Mouse (Mus musculus): Measurements from ENCODE around the gene Cdrt4. TPM values are rescaled to one million over a fixed set of nuclear protein-coding genes. Genes with fewer than 3 reads are reported as not detected.

Cdrt4 gene
- total and polyA plus RNA-seq, 3 experiments = not detected

DNA sequence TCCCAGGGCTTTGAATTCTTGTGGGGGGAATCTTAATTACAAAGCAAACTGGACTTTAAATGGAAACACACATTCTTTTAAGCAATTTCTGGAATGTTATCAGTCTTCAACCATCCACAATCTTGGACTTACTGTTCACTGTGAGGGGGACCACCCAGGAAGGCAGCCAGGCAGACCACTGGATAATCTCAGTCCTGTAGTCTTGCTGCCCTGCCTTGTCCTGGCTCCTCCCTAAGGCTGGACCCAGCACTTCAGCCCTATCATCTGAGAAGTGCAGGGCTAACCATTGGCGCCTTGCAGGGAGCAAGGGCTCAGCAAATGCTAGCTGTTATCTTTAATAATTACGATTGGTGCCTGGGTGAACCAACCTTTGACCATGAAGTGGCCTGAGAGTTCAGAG is 73.1 kb downstream of the Cdrt4 start:
- no peak for DNase-seq (ENCODE audit: low read depth, low spot score)
- Histone ChIP-seq H3K9me3 (replicated peaks; ENCODE audit: insufficient read depth, low read length) (no peaks in the 10 kb centered on the region), H3K79me2 (ENCODE audit: control insufficient read depth, insufficient read depth, low read length, poor library complexity) (no peaks in the 10 kb centered on the region), H3K27me3 (ENCODE audit: control insufficient read depth in 1 of 2, insufficient read depth in 2 of 2, low read length in 2 of 2) (no peaks in the 10 kb centered on the region), H3K4me1 (ENCODE audit: control insufficient read depth in 1 of 2, insufficient read depth in 2 of 2, low read length in 2 of 2) (no peaks in the 10 kb centered on the region), H3K4me3 (ENCODE audit: control insufficient read depth in 1 of 2, insufficient read depth in 1 of 2, low read depth in 2 of 2, low read length in 2 of 2) (no peak overlapping the region), H3K9ac (ENCODE audit: control insufficient read depth, low read depth, low read length, poor library complexity, severe bottlenecking) (no peak overlapping the region), H3K36me3 (ENCODE audit: control insufficient read depth in 1 of 2, insufficient read depth in 2 of 2, low read length in 2 of 2) (no peaks in the 10 kb centered on the region), H3K27ac (ENCODE audit: control insufficient read depth, low read depth, low read length) (no peak overlapping the region)
- TF ChIP-seq SMC3 (IDR thresholded peaks at IDR 0.05; ENCODE audit: low read depth, low read length) = no peak
- TF ChIP-seq ZNF384 (IDR thresholded peaks at IDR 0.05; ENCODE audit: low read depth, low read length) = no peak

- no peaks in the 10 kb centered on the region for H3K4me1 ChIP-seq (ENCODE audit: control insufficient read depth in 1 of 2, insufficient read depth in 2 of 2, low read length in 2 of 2)
- no peaks in the 10 kb centered on the region for H3K79me2 ChIP-seq (ENCODE audit: control insufficient read depth, insufficient read depth, low read length, poor library complexity)
- no peak for DNase-seq (ENCODE audit: low read depth, low spot score)
- H3K36me3 ChIP-seq (ENCODE audit: control insufficient read depth in 1 of 2, insufficient read depth in 2 of 2, low read length in 2 of 2) = no peaks in the 10 kb centered on the region
- H3K4me3 ChIP-seq (ENCODE audit: control insufficient read depth in 1 of 2, insufficient read depth in 1 of 2, low read depth in 2 of 2, low read length in 2 of 2) = no peak overlapping the region
- no peak overlapping the region for H3K9ac ChIP-seq (ENCODE audit: control insufficient read depth, low read depth, low read length, poor library complexity, severe bottlenecking)
- H3K27me3 ChIP-seq (ENCODE audit: control insufficient read depth in 1 of 2, insufficient read depth in 2 of 2, low read length in 2 of 2) = no peaks in the 10 kb centered on the region
- no peak overlapping the region for H3K27ac ChIP-seq (ENCODE audit: control insufficient read depth, low read depth, low read length)
- TF ChIP-seq JUND (IDR thresholded peaks at IDR 0.05; ENCODE audit: low read depth, low read length) (no peak), CHD1 (IDR thresholded peaks at IDR 0.05; ENCODE audit: low read depth, low read length) (no peak), USF2 (IDR thresholded peaks at IDR 0.05; ENCODE audit: borderline replicate concordance in 1 of 2, insufficient read depth in 1 of 2, low read depth in 1 of 2, low read length in 2 of 2) (no peak), ZC3H11A (IDR thresholded peaks at IDR 0.05; ENCODE audit: low read depth, low read length) (no peak), TBP (IDR thresholded peaks at IDR 0.05; ENCODE audit: low read depth, low read length) (no peak), ZNF384 (IDR thresholded peaks at IDR 0.05; ENCODE audit: low read depth, low read length) (no peak), RAD21 (IDR thresholded peaks at IDR 0.05; ENCODE audit: low read depth, low read length) (no peak), ELF1 (IDR thresholded peaks at IDR 0.05; ENCODE audit: low read depth, low read length) (no peak), MYB (IDR thresholded peaks at IDR 0.05; ENCODE audit: low read depth, low read length) (no peak), MAZ (IDR thresholded peaks at IDR 0.05; ENCODE audit: low read depth, low read length) (no peak), SMC3 (IDR thresholded peaks at IDR 0.05; ENCODE audit: low read depth, low read length) (no peak), MEF2A (IDR thresholded peaks at IDR 0.05; ENCODE audit: extremely low read depth, insufficient replicate concordance, low read depth, low read length, poor library complexity, severe bottlenecking) (no peak), CTCF (IDR thresholded peaks at IDR 0.05 in 2 of 3, conservative IDR thresholded peaks at IDR 0.05 in 1 of 3; ENCODE audit: control insufficient read depth in 1 of 3, insufficient read depth in 1 of 3, low read depth in 2 of 3, low read length in 3 of 3, poor library complexity in 1 of 3, severe bottlenecking in 1 of 3) (no peak)
- H3K9me3 ChIP-seq (replicated peaks; ENCODE audit: insufficient read depth, low read length) = no peaks in the 10 kb centered on the region
Observed at GRCm38 (mm10) chr11:63025476-63025875, 74.5 kb downstream of the Cdrt4 start.

DNA sequence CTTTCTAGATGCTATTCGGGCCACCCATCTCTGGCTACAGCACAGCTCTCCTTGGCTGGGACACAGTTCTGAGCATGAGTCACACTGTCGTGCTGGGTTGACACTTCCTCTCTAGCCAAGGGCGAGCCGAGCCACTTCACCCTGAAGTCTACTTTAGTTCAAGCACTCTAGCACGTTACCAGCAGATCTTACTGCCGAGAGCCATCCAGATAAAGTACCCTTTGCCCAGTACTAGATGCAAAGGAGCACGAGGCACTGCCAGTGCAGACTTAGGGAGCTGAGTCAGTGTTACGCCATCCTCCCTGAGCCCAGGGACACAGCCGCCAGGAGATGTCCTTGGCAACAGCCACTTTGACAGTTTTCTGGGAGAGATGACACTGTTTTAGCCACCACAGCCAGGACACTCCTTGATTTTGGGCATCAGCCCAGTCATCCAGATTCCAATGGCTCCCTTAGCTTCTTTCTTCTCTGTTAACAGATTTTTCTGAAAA is 75.7 kb downstream of the Cdrt4 start:
- no peak overlapping the region for H3K27ac ChIP-seq (ENCODE audit: control insufficient read depth, low read depth, low read length)
- no peak overlapping the region for H3K4me3 ChIP-seq (ENCODE audit: control insufficient read depth in 1 of 2, insufficient read depth in 1 of 2, low read depth in 2 of 2, low read length in 2 of 2)
- H3K79me2 ChIP-seq (ENCODE audit: control insufficient read depth, insufficient read depth, low read length, poor library complexity) = no peaks in the 10 kb centered on the region
- H3K9me3 ChIP-seq (replicated peaks; ENCODE audit: insufficient read depth, low read length) = no peaks in the 10 kb centered on the region
- no peak overlapping the region for H3K9ac ChIP-seq (ENCODE audit: control insufficient read depth, low read depth, low read length, poor library complexity, severe bottlenecking)
- no peaks in the 10 kb centered on the region for H3K36me3 ChIP-seq (ENCODE audit: control insufficient read depth in 1 of 2, insufficient read depth in 2 of 2, low read length in 2 of 2)
- no peak for DNase-seq (ENCODE audit: low read depth, low spot score)
- no peaks in the 10 kb centered on the region for H3K4me1 ChIP-seq (ENCODE audit: control insufficient read depth in 1 of 2, insufficient read depth in 2 of 2, low read length in 2 of 2)
- TF ChIP-seq EP300 (IDR thresholded peaks at IDR 0.05; ENCODE audit: low read depth in 1 of 2, low read length in 2 of 2) (no peak), MAFK (IDR thresholded peaks at IDR 0.05; ENCODE audit: borderline replicate concordance, low read depth, low read length) (no peak), ETS1 (IDR thresholded peaks at IDR 0.05; ENCODE audit: low read depth, low read length) (no peak), CTCF (IDR thresholded peaks at IDR 0.05 in 2 of 3, conservative IDR thresholded peaks at IDR 0.05 in 1 of 3; ENCODE audit: control insufficient read depth in 1 of 3, insufficient read depth in 1 of 3, low read depth in 2 of 3, low read length in 3 of 3, poor library complexity in 1 of 3, severe bottlenecking in 1 of 3) (no peak), KAT2A (conservative IDR thresholded peaks at IDR 0.05; ENCODE audit: low read depth, low read length) (no peak), RAD21 (IDR thresholded peaks at IDR 0.05; ENCODE audit: low read depth, low read length) (no peak), MAX (IDR thresholded peaks at IDR 0.05; ENCODE audit: low read length) (no peak), SIN3A (IDR thresholded peaks at IDR 0.05; ENCODE audit: low read length) (no peak), ELF1 (IDR thresholded peaks at IDR 0.05; ENCODE audit: low read depth, low read length) (no peak), MXI1 (IDR thresholded peaks at IDR 0.05; ENCODE audit: low read depth, low read length) (no peak), JUND (IDR thresholded peaks at IDR 0.05; ENCODE audit: low read depth, low read length) (no peak), BHLHE40 (IDR thresholded peaks at IDR 0.05; ENCODE audit: borderline replicate concordance, low read depth, low read length) (no peak), TBP (IDR thresholded peaks at IDR 0.05; ENCODE audit: low read depth, low read length) (no peak), MAZ (IDR thresholded peaks at IDR 0.05; ENCODE audit: low read depth, low read length) (no peak), RCOR1 (IDR thresholded peaks at IDR 0.05; ENCODE audit: low read depth, low read length) (no peak), CHD2 (IDR thresholded peaks at IDR 0.05; ENCODE audit: low read length) (no peak), POLR2AphosphoS5 (IDR thresholded peaks at IDR 0.05; ENCODE audit: borderline replicate concordance, low read depth, low read length) (no peak), MYB (IDR thresholded peaks at IDR 0.05; ENCODE audit: low read depth, low read length) (no peak)
- no peaks in the 10 kb centered on the region for H3K27me3 ChIP-seq (ENCODE audit: control insufficient read depth in 1 of 2, insufficient read depth in 2 of 2, low read length in 2 of 2)
